Mouse (Mus musculus): ENCODE data around the gene Il4i1. TPM values are rescaled to one million over a fixed set of nuclear protein-coding genes. Genes with fewer than 3 reads are reported as not detected.
A peak's percentile ranks its signal among the peaks of the same experiment; 100 is the strongest.

Gene Il4i1
- polyA plus RNA-seq (2015; fragmentation: Nextera tagmentation; extraction: Ambion mirVana), result 1.7 and 2.2 TPM in 2 replicates

- Histone ChIP-seq H3K4me2 (peak within 1 kb of the TSS; percentile 73), H3K4me1 (peaks cover 44% of the 10 kb centered on the region), H3K27me3 (no peaks in the 10 kb centered on the region), H3K9ac (peak within 1 kb of the TSS; percentile 97), H3K27ac (peak within 1 kb of the TSS; percentile 96), H3K9me3 (no peaks in the 10 kb centered on the region), H3K4me3 (peak within 1 kb of the TSS; percentile 73), H3K36me3 (peaks cover 20% of the 10 kb centered on the region)
- peak; percentile 93 for ATAC-seq (ENCODE audit: insufficient number of reproducible peaks, insufficient read depth, low FRiP score, low TSS enrichment, low read depth)
- WGBS, result under 1% methylated on average over 58 of the region's 62 CpGs
These were observed at the start of gene Il4i1, which contains the start of gene Nup62 for GRCm38 (mm10) chr7:44815721-44816469. Gene Il4i1, plus strand, starts transcription at chr7:44816387. Gene Nup62, plus strand, starts transcription at chr7:44816088.

- Histone ChIP-seq H3K4me3 (no peak overlapping the region), H3K27me3 (no peaks in the 10 kb centered on the region), H3K27ac (no peak overlapping the region), H3K4me2 (no peak overlapping the region), H3K36me3 (peaks cover 93% of the 10 kb centered on the region), H3K4me1 (no peaks in the 10 kb centered on the region), H3K9me3 (no peaks in the 10 kb centered on the region), H3K9ac (no peak overlapping the region)
- no peak for ATAC-seq (ENCODE audit: insufficient number of reproducible peaks, insufficient read depth, low FRiP score, low TSS enrichment, low read depth)
- 85% methylated on average over 5 of the region's 5 CpGs for WGBS
These were observed 48.1 kb upstream of the Il4i1 start for GRCm38 (mm10) chr7:44768129-44768528.

- Histone ChIP-seq H3K9me3 (no peaks in the 10 kb centered on the region; the same call in 1 of the 2 replicates), H3K4me1 (no peaks in the 10 kb centered on the region), H3K4me2 (no peak overlapping the region), H3K36me3 (peaks cover 93% of the 10 kb centered on the region), H3K9ac (no peak overlapping the region), H3K27ac (no peak overlapping the region), H3K27me3 (no peaks in the 10 kb centered on the region), H3K4me3 (no peak overlapping the region)
- WGBS, result 12% methylated on average over 6 of the region's 6 CpGs
- ATAC-seq (ENCODE audit: insufficient number of reproducible peaks, insufficient read depth, low FRiP score, low TSS enrichment, low read depth), result no peak
These were observed 46.1 kb upstream of the Il4i1 start for GRCm38 (mm10) chr7:44770046-44770578.

- H3K36me3 ChIP-seq, result peaks cover 91% of the 10 kb centered on the region
- no peak overlapping the region for H3K4me2 ChIP-seq
- no peak overlapping the region for H3K9ac ChIP-seq
- H3K27me3 ChIP-seq, result no peaks in the 10 kb centered on the region
- no peak for ATAC-seq (ENCODE audit: insufficient number of reproducible peaks, insufficient read depth, low FRiP score, low TSS enrichment, low read depth)
- no peaks in the 10 kb centered on the region for H3K4me1 ChIP-seq
- no peak overlapping the region for H3K4me3 ChIP-seq
- 92% methylated on average over 8 of the region's 8 CpGs for WGBS
- H3K9me3 ChIP-seq, result no peaks in the 10 kb centered on the region; the same call in 1 of the 2 replicates
- H3K27ac ChIP-seq, result no peak overlapping the region
These were observed 43.5 kb upstream of the Il4i1 start for GRCm38 (mm10) chr7:44772591-44773204.

GRCm38 (mm10) chr7:44776849-44777498, 39.2 kb upstream of the Il4i1 start:
- H3K4me1 ChIP-seq, result no peaks in the 10 kb centered on the region
- no peak overlapping the region for H3K9ac ChIP-seq
- WGBS, result 77% methylated on average over 9 of the region's 9 CpGs
- no peak overlapping the region for H3K27ac ChIP-seq
- H3K27me3 ChIP-seq, result no peaks in the 10 kb centered on the region
- no peak overlapping the region for H3K4me3 ChIP-seq
- H3K9me3 ChIP-seq, result no peaks in the 10 kb centered on the region; the same call in 1 of the 2 replicates
- no peak for ATAC-seq (ENCODE audit: insufficient number of reproducible peaks, insufficient read depth, low FRiP score, low TSS enrichment, low read depth)
- no peak overlapping the region for H3K4me2 ChIP-seq
- peaks cover 61% of the 10 kb centered on the region for H3K36me3 ChIP-seq

- Histone ChIP-seq H3K27ac (no peak overlapping the region), H3K4me3 (no peak overlapping the region), H3K27me3 (no peaks in the 10 kb centered on the region), H3K9me3 (no peaks in the 10 kb centered on the region), H3K4me2 (no peak overlapping the region), H3K36me3 (peaks cover 29% of the 10 kb centered on the region), H3K9ac (no peak overlapping the region), H3K4me1 (no peaks in the 10 kb centered on the region)
- no peak for ATAC-seq (ENCODE audit: insufficient number of reproducible peaks, insufficient read depth, low FRiP score, low TSS enrichment, low read depth)
- 80% methylated on average over 8 of the region's 8 CpGs for WGBS
These were observed 36.1 kb upstream of the Il4i1 start for GRCm38 (mm10) chr7:44780101-44780500.

GRCm38 (mm10) chr7:44789531-44789930, 26.7 kb upstream of the Il4i1 start:
- 66% methylated on average over 3 of the region's 3 CpGs for WGBS
- no peaks in the 10 kb centered on the region for H3K36me3 ChIP-seq
- no peak overlapping the region for H3K4me3 ChIP-seq
- peaks cover 5% of the 10 kb centered on the region; the same call in 1 of the 2 replicates for H3K9me3 ChIP-seq
- no peak overlapping the region for H3K9ac ChIP-seq
- no peaks in the 10 kb centered on the region for H3K27me3 ChIP-seq
- H3K27ac ChIP-seq, result no peak overlapping the region
- no peaks in the 10 kb centered on the region for H3K4me1 ChIP-seq
- ATAC-seq (ENCODE audit: insufficient number of reproducible peaks, insufficient read depth, low FRiP score, low TSS enrichment, low read depth), result 0 out of 2 replicates have a peak, but pooled peaks have one; percentile 32
- H3K4me2 ChIP-seq, result no peak overlapping the region

GRCm38 (mm10) chr7:44790066-44790465, 26.1 kb upstream of the Il4i1 start:
- Histone ChIP-seq H3K9ac (no peak overlapping the region), H3K36me3 (no peaks in the 10 kb centered on the region), H3K27me3 (no peaks in the 10 kb centered on the region), H3K4me3 (no peak overlapping the region), H3K4me1 (no peaks in the 10 kb centered on the region), H3K9me3 (peaks cover 5% of the 10 kb centered on the region; the same call in 1 of the 2 replicates), H3K4me2 (no peak overlapping the region), H3K27ac (no peak overlapping the region)
- 0 out of 2 replicates have a peak, but pooled peaks have one; percentile 32 for ATAC-seq (ENCODE audit: insufficient number of reproducible peaks, insufficient read depth, low FRiP score, low TSS enrichment, low read depth)
- WGBS, result 59% methylated on average over 4 of the region's 4 CpGs

- WGBS, result 78% methylated on average over 6 of the region's 6 CpGs
- H3K36me3 ChIP-seq, result no peaks in the 10 kb centered on the region
- no peak overlapping the region for H3K4me2 ChIP-seq
- H3K9ac ChIP-seq, result no peak overlapping the region
- H3K4me3 ChIP-seq, result no peak overlapping the region
- no peak for ATAC-seq (ENCODE audit: insufficient number of reproducible peaks, insufficient read depth, low FRiP score, low TSS enrichment, low read depth)
- no peak overlapping the region for H3K27ac ChIP-seq
- H3K9me3 ChIP-seq, result peaks cover 5% of the 10 kb centered on the region; the same call in 1 of the 2 replicates
- H3K4me1 ChIP-seq, result no peaks in the 10 kb centered on the region
- H3K27me3 ChIP-seq, result no peaks in the 10 kb centered on the region
These were observed 23.4 kb upstream of the Il4i1 start for GRCm38 (mm10) chr7:44792781-44793180.

- ATAC-seq (ENCODE audit: insufficient number of reproducible peaks, insufficient read depth, low FRiP score, low TSS enrichment, low read depth), result no peak
- Histone ChIP-seq H3K9me3 (no peaks in the 10 kb centered on the region), H3K4me1 (no peaks in the 10 kb centered on the region), H3K9ac (no peak overlapping the region), H3K27me3 (no peaks in the 10 kb centered on the region), H3K4me3 (no peak overlapping the region), H3K27ac (no peak overlapping the region), H3K36me3 (peaks cover 22% of the 10 kb centered on the region), H3K4me2 (no peak overlapping the region)
- 79% methylated on average over 2 of the region's 2 CpGs for WGBS
These were observed 7.3 kb upstream of the Il4i1 start for GRCm38 (mm10) chr7:44808927-44809326.

GRCm38 (mm10) chr7:44809466-44809865, 6.7 kb upstream of the Il4i1 start:
- H3K4me1 ChIP-seq, result no peaks in the 10 kb centered on the region
- H3K9ac ChIP-seq, result no peak overlapping the region
- ATAC-seq (ENCODE audit: insufficient number of reproducible peaks, insufficient read depth, low FRiP score, low TSS enrichment, low read depth), result no peak
- no peak overlapping the region for H3K27ac ChIP-seq
- no peak overlapping the region for H3K4me2 ChIP-seq
- H3K4me3 ChIP-seq, result no peak overlapping the region
- H3K36me3 ChIP-seq, result peaks cover 22% of the 10 kb centered on the region
- 90% methylated on average over 3 of the region's 3 CpGs for WGBS
- no peaks in the 10 kb centered on the region for H3K27me3 ChIP-seq
- H3K9me3 ChIP-seq, result no peaks in the 10 kb centered on the region

All from embryonic facial prominence, embryonic 13.5 days (tissue).